Mouse (Mus musculus): ENCODE measurements at regions not wholly inside any gene's neighbourhood (a gene's known extent, or its start where the extent isn't known, plus 50 kb on each side); places are given as distances from the start of the nearest gene placed in this dataset.

GRCm38 (mm10) chr16:51809120-51809519, 221.9 kb upstream of the Cblb start:
- no peak overlapping the region for H3K27ac ChIP-seq (ENCODE audit: low read length)
- no peak overlapping the region for H3K9ac ChIP-seq (ENCODE audit: low read length)
- H3K4me3 ChIP-seq (replicated peaks; ENCODE audit: low read length), result no peak overlapping the region
- H3K9me3 ChIP-seq (replicated peaks; ENCODE audit: control insufficient read depth, low read length), result no peaks in the 10 kb centered on the region; the same call in 1 of the 2 replicates
- 86% methylated on average over 2 of the region's 2 CpGs for WGBS
- H3K4me1 ChIP-seq (ENCODE audit: control insufficient read depth, insufficient read depth, low read length), result no peaks in the 10 kb centered on the region
- H3K27me3 ChIP-seq (ENCODE audit: control insufficient read depth, insufficient read depth, low read length), result no peaks in the 10 kb centered on the region
- H3K4me2 ChIP-seq (ENCODE audit: low read depth, low read length), result no peak overlapping the region
- no peaks in the 10 kb centered on the region for H3K36me3 ChIP-seq (ENCODE audit: control insufficient read depth, insufficient read depth, low read length)
- no peak for ATAC-seq (ENCODE audit: insufficient read depth, low FRiP score)

GRCm38 (mm10) chr16:51811073-51811472, 220.0 kb upstream of the Cblb start:
- H3K9ac ChIP-seq (ENCODE audit: low read length), result no peak overlapping the region
- H3K4me1 ChIP-seq (ENCODE audit: control insufficient read depth, insufficient read depth, low read length), result no peaks in the 10 kb centered on the region
- no peaks in the 10 kb centered on the region for H3K27me3 ChIP-seq (ENCODE audit: control insufficient read depth, insufficient read depth, low read length)
- H3K9me3 ChIP-seq (replicated peaks; ENCODE audit: control insufficient read depth, low read length), result no peaks in the 10 kb centered on the region; the same call in 1 of the 2 replicates
- no peak overlapping the region for H3K4me2 ChIP-seq (ENCODE audit: low read depth, low read length)
- no peak overlapping the region for H3K27ac ChIP-seq (ENCODE audit: low read length)
- no peak for ATAC-seq (ENCODE audit: insufficient read depth, low FRiP score)
- H3K4me3 ChIP-seq (replicated peaks; ENCODE audit: low read length), result no peak overlapping the region
- H3K36me3 ChIP-seq (ENCODE audit: control insufficient read depth, insufficient read depth, low read length), result no peaks in the 10 kb centered on the region
- 83% methylated on average over 1 of the region's 1 CpGs for WGBS

- ATAC-seq (ENCODE audit: insufficient read depth, low FRiP score), result no peak
- H3K27me3 ChIP-seq (ENCODE audit: control insufficient read depth, insufficient read depth, low read length), result no peaks in the 10 kb centered on the region
- H3K27ac ChIP-seq (ENCODE audit: low read length), result no peak overlapping the region
- H3K9me3 ChIP-seq (replicated peaks; ENCODE audit: control insufficient read depth, low read length), result no peaks in the 10 kb centered on the region
- no peaks in the 10 kb centered on the region for H3K4me1 ChIP-seq (ENCODE audit: control insufficient read depth, insufficient read depth, low read length)
- H3K9ac ChIP-seq (ENCODE audit: low read length), result no peak overlapping the region
- no peaks in the 10 kb centered on the region for H3K36me3 ChIP-seq (ENCODE audit: control insufficient read depth, insufficient read depth, low read length)
- no peak overlapping the region for H3K4me3 ChIP-seq (replicated peaks; ENCODE audit: low read length)
- H3K4me2 ChIP-seq (ENCODE audit: low read depth, low read length), result no peak overlapping the region
- 70% methylated on average over 3 of the region's 3 CpGs for WGBS
These were observed 188.3 kb upstream of the Cblb start for GRCm38 (mm10) chr16:51842770-51843169.

- no peaks in the 10 kb centered on the region for H3K36me3 ChIP-seq (ENCODE audit: control insufficient read depth, insufficient read depth, low read length)
- no peak overlapping the region for H3K27ac ChIP-seq (ENCODE audit: low read length)
- H3K9ac ChIP-seq (ENCODE audit: low read length), result no peak overlapping the region
- WGBS, result 81% methylated on average over 4 of the region's 4 CpGs
- H3K9me3 ChIP-seq (replicated peaks; ENCODE audit: control insufficient read depth, low read length), result no peaks in the 10 kb centered on the region
- H3K27me3 ChIP-seq (ENCODE audit: control insufficient read depth, insufficient read depth, low read length), result no peaks in the 10 kb centered on the region
- H3K4me1 ChIP-seq (ENCODE audit: control insufficient read depth, insufficient read depth, low read length), result no peaks in the 10 kb centered on the region
- no peak for ATAC-seq (ENCODE audit: insufficient read depth, low FRiP score)
- no peak overlapping the region for H3K4me3 ChIP-seq (replicated peaks; ENCODE audit: low read length)
- no peak overlapping the region for H3K4me2 ChIP-seq (ENCODE audit: low read depth, low read length)
These were observed 185.5 kb upstream of the Cblb start for GRCm38 (mm10) chr16:51845539-51845938.

GRCm38 (mm10) chr16:51880711-51881110, 150.3 kb upstream of the Cblb start:
- ATAC-seq (ENCODE audit: insufficient read depth, low FRiP score), result no peak
- Histone ChIP-seq H3K9me3 (replicated peaks; ENCODE audit: control insufficient read depth, low read length) (no peaks in the 10 kb centered on the region), H3K36me3 (ENCODE audit: control insufficient read depth, insufficient read depth, low read length) (no peaks in the 10 kb centered on the region), H3K9ac (ENCODE audit: low read length) (no peak overlapping the region), H3K4me2 (ENCODE audit: low read depth, low read length) (no peak overlapping the region), H3K27me3 (ENCODE audit: control insufficient read depth, insufficient read depth, low read length) (no peaks in the 10 kb centered on the region), H3K4me1 (ENCODE audit: control insufficient read depth, insufficient read depth, low read length) (no peaks in the 10 kb centered on the region), H3K27ac (ENCODE audit: low read length) (no peak overlapping the region), H3K4me3 (replicated peaks; ENCODE audit: low read length) (no peak overlapping the region)
- 87% methylated on average over 4 of the region's 4 CpGs for WGBS

GRCm38 (mm10) chr16:51881127-51881526, 149.9 kb upstream of the Cblb start:
- 84% methylated on average over 2 of the region's 2 CpGs for whole genome bisulfite sequencing
- Histone ChIP-seq H3K27me3 (ENCODE audit: control insufficient read depth, insufficient read depth, low read length) (no peaks in the 10 kb centered on the region), H3K9ac (ENCODE audit: low read length) (no peak overlapping the region), H3K36me3 (ENCODE audit: control insufficient read depth, insufficient read depth, low read length) (no peaks in the 10 kb centered on the region), H3K4me1 (ENCODE audit: control insufficient read depth, insufficient read depth, low read length) (no peaks in the 10 kb centered on the region), H3K27ac (ENCODE audit: low read length) (no peak overlapping the region), H3K4me2 (ENCODE audit: low read depth, low read length) (no peak overlapping the region), H3K4me3 (replicated peaks; ENCODE audit: low read length) (no peak overlapping the region), H3K9me3 (replicated peaks; ENCODE audit: control insufficient read depth, low read length) (no peaks in the 10 kb centered on the region)
- no peak for ATAC-seq (ENCODE audit: insufficient read depth, low FRiP score)

- no peak overlapping the region for H3K9ac ChIP-seq (ENCODE audit: low read length)
- H3K4me2 ChIP-seq (ENCODE audit: low read depth, low read length), result no peak overlapping the region
- no peaks in the 10 kb centered on the region for H3K27me3 ChIP-seq (ENCODE audit: control insufficient read depth, insufficient read depth, low read length)
- no peak for ATAC-seq (ENCODE audit: insufficient read depth, low FRiP score)
- no peak overlapping the region for H3K4me3 ChIP-seq (replicated peaks; ENCODE audit: low read length)
- H3K9me3 ChIP-seq (replicated peaks; ENCODE audit: control insufficient read depth, low read length), result no peaks in the 10 kb centered on the region
- 55% methylated on average over 2 of the region's 2 CpGs for WGBS
- no peaks in the 10 kb centered on the region for H3K36me3 ChIP-seq (ENCODE audit: control insufficient read depth, insufficient read depth, low read length)
- no peaks in the 10 kb centered on the region for H3K4me1 ChIP-seq (ENCODE audit: control insufficient read depth, insufficient read depth, low read length)
- H3K27ac ChIP-seq (ENCODE audit: low read length), result no peak overlapping the region
These were observed 147.2 kb upstream of the Cblb start for GRCm38 (mm10) chr16:51883813-51884212.

- 90% methylated on average over 5 of the region's 5 CpGs for whole genome bisulfite sequencing
- H3K36me3 ChIP-seq (ENCODE audit: control insufficient read depth, insufficient read depth, low read length), result no peaks in the 10 kb centered on the region
- H3K4me3 ChIP-seq (replicated peaks; ENCODE audit: low read length), result no peak overlapping the region
- H3K27me3 ChIP-seq (ENCODE audit: control insufficient read depth, insufficient read depth, low read length), result no peaks in the 10 kb centered on the region
- ATAC-seq (ENCODE audit: insufficient read depth, low FRiP score), result no peak
- H3K4me2 ChIP-seq (ENCODE audit: low read depth, low read length), result no peak overlapping the region
- no peak overlapping the region for H3K9ac ChIP-seq (ENCODE audit: low read length)
- H3K4me1 ChIP-seq (ENCODE audit: control insufficient read depth, insufficient read depth, low read length), result no peaks in the 10 kb centered on the region
- no peaks in the 10 kb centered on the region for H3K9me3 ChIP-seq (replicated peaks; ENCODE audit: control insufficient read depth, low read length)
- no peak overlapping the region for H3K27ac ChIP-seq (ENCODE audit: low read length)
These were observed 143.5 kb upstream of the Cblb start for GRCm38 (mm10) chr16:51887496-51887895.

- ATAC-seq (ENCODE audit: insufficient read depth, low FRiP score), result no peak
- no peaks in the 10 kb centered on the region for H3K4me1 ChIP-seq (ENCODE audit: control insufficient read depth, insufficient read depth, low read length)
- no peaks in the 10 kb centered on the region for H3K36me3 ChIP-seq (ENCODE audit: control insufficient read depth, insufficient read depth, low read length)
- H3K27me3 ChIP-seq (ENCODE audit: control insufficient read depth, insufficient read depth, low read length), result no peaks in the 10 kb centered on the region
- H3K4me3 ChIP-seq (replicated peaks; ENCODE audit: low read length), result no peak overlapping the region
- H3K9me3 ChIP-seq (replicated peaks; ENCODE audit: control insufficient read depth, low read length), result no peaks in the 10 kb centered on the region
- H3K27ac ChIP-seq (ENCODE audit: low read length), result no peak overlapping the region
- H3K9ac ChIP-seq (ENCODE audit: low read length), result no peak overlapping the region
- no peak overlapping the region for H3K4me2 ChIP-seq (ENCODE audit: low read depth, low read length)
- 90% methylated on average over 2 of the region's 2 CpGs for WGBS
These were observed 125.4 kb upstream of the Cblb start for GRCm38 (mm10) chr16:51905588-51905987.

- Histone ChIP-seq H3K36me3 (ENCODE audit: control insufficient read depth, insufficient read depth, low read length) (no peaks in the 10 kb centered on the region), H3K27ac (ENCODE audit: low read length) (no peak overlapping the region), H3K4me3 (replicated peaks; ENCODE audit: low read length) (no peak overlapping the region), H3K4me1 (ENCODE audit: control insufficient read depth, insufficient read depth, low read length) (no peaks in the 10 kb centered on the region), H3K9ac (ENCODE audit: low read length) (no peak overlapping the region), H3K9me3 (replicated peaks; ENCODE audit: control insufficient read depth, low read length) (no peaks in the 10 kb centered on the region), H3K4me2 (ENCODE audit: low read depth, low read length) (no peak overlapping the region), H3K27me3 (ENCODE audit: control insufficient read depth, insufficient read depth, low read length) (no peaks in the 10 kb centered on the region)
- no peak for ATAC-seq (ENCODE audit: insufficient read depth, low FRiP score)
- WGBS, result 77% methylated on average over 4 of the region's 4 CpGs
These were observed 124.3 kb upstream of the Cblb start for GRCm38 (mm10) chr16:51906686-51907085.
